12 mouse cellular contexts compared by ENCODE assay signal in the genomic region with DNA sequence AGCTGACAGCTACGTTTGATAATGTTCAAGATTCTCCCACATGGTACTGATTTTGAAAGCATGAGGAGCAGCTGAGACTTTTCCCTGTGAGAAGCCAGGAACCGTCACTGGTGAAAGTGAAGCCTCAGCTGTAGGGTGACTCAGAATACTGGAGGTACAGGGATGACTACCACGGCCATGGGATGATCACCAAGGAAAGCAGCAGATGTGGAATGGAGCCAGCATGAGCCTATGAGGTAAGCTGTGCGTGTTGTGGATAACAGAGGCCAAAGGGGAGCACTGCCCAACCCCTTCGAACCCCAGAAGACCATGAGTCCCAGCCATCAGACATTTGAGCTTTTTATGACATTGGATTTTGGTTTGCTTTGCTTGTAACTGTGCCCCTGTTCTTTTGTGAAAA. TPM values are rescaled to one million over a fixed set of nuclear protein-coding genes. Genes with fewer than 3 reads are reported as not detected.
"Had no signal": no experiment of that assay in that cellular context is flagged by ENCODE, and none has a peak within 500 bp of the region (broad histone marks: within the 10 kb centered on the region; RNA-seq: fewer than 3 reads in every experiment).

No protein-coding gene starts in this region.

- DNase-seq: kidney, postnatal 10 days; kidney, postnatal 36 days; layer of hippocampus, postnatal 36 days; liver, embryonic 13.5 days; lung, adult 2 months; lung, postnatal 14 days; lung, postnatal 4 days; right cerebral cortex, postnatal 25 days; spleen, adult 18-20 months; thymus, postnatal 25 days had no signal

RNA-seq across cellular contexts. Expression of gene Dleu7, which starts 36.8 kb away (rescaled TPM):
- total RNA-seq: liver, adult 2 months; monocyte, adult 5-6 weeks had no signal
